Mouse (Mus musculus) heart, postnatal 0 days (tissue): ENCODE data around the gene Slfn9.

ENCODE experiments used
- CTCF ChIP-seq: IDR thresholded peaks from 2 replicates; pipeline ENCODE4 v1.5.1; 2016; ENCODE audit warnings: antibody characterized with exemption, control low read depth, low read depth
- EP300 ChIP-seq: IDR thresholded peaks from 2 replicates; pipeline ENCODE4 v1.6.1; 2016; ENCODE audit warnings: antibody characterized with exemption, low read depth

GRCm38 (mm10) chr11:82983193-82983592 is 8.4 kb downstream of the Slfn9 start:
- TF ChIP-seq CTCF (no peak), EP300 (no peak)
